Mouse (Mus musculus) neutrophil, adult 5-6 weeks (primary cell): ENCODE data around the gene Slc37a1. TPM values are rescaled to one million over a fixed set of nuclear protein-coding genes. Genes with fewer than 3 reads are reported as not detected.
"Not testable (repeated sequence)": the region's sequence is repeated elsewhere in the genome, so short reads cannot be mapped to it uniquely, and the experiment has no call there.

Experiments used
- ATAC-seq: fragments of 151-379, 151-347 bp; 2 replicates; pipeline ENCODE4 v1.8.0; 2017; ENCODE audit warnings: mild to moderate bottlenecking, moderate TSS enrichment; ENCODE audit not compliant: insufficient number of reproducible peaks, poor library complexity, low FRiP score, severe bottlenecking; ENCODE audit errors: extremely low read depth
- total RNA-seq: library from RNA; stranded (forward); fragments of 200-1000 nt; gene quantifications from 2 replicates; pipeline ENCODE4 v1.2.3, GENCODE M21; 2017

Gene Slc37a1
- total RNA-seq, 1 experiment from 2014 or later, result 19.6 TPM

- ATAC-seq, result no peak
These were observed 20.2 kb upstream of the Slc37a1 start for GRCm38 (mm10) chr17:31266321-31266950.

- no peak for ATAC-seq
These were observed 19.5 kb upstream of the Slc37a1 start for GRCm38 (mm10) chr17:31267138-31267537.

- ATAC-seq, result no peak
These were observed 19.0 kb upstream of the Slc37a1 start for GRCm38 (mm10) chr17:31267603-31268002.

- ATAC-seq, result no peak
These were observed 18.6 kb upstream of the Slc37a1 start for GRCm38 (mm10) chr17:31268016-31268415.

DNA sequence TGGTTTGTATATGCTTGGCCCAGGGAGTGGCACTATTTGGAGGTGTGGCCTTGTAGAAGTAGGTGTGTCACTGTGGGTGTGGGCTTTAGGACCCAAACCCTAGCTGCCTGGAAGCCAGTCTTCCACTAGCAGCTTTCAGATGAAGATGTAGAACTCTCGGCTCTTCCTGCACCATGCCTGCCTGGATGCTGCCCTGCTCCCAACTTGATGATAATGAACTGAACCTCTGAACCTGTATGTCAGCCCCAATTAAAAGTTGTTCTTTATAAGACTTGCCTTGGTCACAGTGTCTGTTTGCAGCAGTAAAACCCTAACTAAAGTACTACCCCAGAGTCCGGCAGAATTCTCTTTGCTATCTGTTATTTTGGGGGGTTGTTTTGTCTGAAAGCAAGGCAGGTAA is 16.8 kb upstream of the Slc37a1 start:
- ATAC-seq, result no peak

DNA sequence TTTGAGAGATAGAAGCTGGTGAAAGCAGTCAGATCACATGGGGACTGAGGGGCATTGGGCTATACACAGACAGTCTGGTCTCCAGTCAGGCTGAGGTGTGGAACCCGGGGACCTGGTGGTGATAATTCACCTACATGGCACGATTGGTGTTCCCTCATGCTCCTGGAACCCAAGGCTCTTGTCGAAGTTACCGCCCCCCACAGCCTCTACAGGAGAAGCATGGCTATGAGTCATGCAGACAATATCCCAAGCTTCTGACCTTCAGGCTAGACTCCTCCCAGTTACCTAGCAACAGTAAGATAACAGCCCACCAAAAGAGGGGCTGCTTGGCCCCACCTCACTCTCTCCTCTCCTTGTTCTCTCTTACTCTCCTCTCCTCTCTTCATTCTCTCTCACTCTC is 16.3 kb upstream of the Slc37a1 start:
- no peak for ATAC-seq

DNA sequence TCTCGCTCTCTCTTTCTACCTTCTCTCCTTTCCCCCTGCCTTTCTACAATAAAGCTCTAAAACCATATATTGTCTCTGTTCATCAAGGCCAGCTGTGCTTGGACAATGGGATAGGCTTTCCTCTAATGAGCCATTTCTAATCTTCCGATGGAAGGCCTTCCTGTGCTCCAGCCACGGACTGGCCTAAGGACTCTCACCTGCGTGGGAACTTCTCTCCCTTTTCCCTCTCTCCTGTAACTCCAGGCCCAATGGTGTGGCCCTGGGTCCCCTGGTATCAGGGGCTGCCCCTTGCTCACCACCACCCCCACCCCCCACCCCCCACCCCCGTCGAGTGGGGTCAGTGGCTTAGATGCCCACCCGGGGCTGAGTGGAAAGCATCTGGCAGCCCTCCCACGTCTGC is 15.9 kb upstream of the Slc37a1 start:
- ATAC-seq, result not testable (repeated sequence)

DNA sequence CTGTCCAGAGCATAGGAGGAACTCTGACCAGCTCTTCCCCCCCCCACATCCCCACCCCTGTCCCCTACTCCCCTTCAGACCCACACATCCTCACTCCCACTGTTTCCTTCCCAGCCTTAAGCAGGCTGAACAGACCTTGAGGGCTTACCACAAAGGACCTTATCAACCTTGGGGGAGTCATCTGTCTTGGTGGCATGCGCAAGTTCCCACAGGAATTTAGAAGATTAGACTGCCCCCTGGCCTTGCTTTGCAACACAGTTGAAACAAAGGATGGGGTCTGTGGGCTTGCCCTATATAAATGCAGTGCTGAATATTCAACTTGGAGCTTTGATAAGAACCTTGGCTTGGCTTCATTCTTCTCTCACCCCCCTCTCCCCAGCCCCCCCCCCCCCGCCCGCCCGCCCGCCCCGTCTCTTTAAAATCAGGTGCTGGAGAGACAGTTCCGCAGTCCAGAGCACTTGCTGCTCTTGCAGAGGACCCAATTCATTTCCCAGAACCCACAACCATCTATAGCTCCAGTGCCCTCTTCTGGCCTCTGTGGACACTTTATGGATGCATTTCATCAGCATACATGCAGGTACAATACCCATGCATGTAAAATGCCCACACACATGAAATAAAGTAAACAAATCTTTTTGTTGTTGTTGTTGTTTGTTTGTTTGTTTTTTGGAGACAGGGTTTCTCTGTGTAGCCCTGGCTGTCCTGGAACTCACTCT is 15.3 kb upstream of the Slc37a1 start:
- ATAC-seq, result no peak

GRCm38 (mm10) chr17:31272416-31273165 is 14.0 kb upstream of the Slc37a1 start:
- ATAC-seq, result no peak

DNA sequence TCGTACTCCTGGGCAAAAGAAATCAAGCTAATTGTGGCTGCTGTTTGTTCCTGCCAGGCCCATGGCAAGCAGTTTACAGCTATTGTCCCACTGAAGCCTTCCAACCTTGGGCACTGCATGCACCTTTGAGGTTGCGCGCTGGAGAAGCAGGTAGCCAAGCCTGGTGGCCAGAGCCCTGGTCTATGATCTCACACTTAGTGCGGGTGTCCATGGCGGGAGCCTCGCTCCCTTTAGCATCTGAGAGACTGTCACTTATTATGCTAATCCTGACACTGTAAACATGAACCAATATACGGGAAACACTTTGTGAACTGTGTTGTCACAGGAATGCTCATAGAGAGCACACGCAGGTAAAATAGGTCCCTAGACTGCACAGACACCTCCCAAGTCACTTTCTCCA is 13.0 kb upstream of the Slc37a1 start:
- no peak for ATAC-seq

DNA sequence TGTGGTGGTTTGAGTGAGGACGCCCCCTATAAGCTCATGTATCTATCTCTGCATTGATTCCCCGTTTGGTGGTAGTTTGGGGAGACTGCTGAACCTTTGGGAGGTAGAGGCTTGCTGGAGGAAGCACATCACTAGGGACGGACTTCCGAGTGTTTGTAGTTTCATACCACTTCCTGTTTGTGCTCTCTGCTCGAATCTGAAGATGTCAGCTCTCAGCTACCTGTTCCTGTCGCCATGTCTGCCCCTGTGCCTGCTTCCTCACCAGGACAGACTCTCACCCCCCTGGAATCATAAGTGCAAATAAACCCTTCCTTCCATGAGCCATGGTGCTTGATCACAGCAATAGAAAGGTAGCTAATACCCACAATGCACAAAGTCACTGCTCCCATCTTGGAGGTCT is 11.4 kb upstream of the Slc37a1 start:
- ATAC-seq, result peak; percentile 29; the same call in 1 of the 2 replicates

DNA sequence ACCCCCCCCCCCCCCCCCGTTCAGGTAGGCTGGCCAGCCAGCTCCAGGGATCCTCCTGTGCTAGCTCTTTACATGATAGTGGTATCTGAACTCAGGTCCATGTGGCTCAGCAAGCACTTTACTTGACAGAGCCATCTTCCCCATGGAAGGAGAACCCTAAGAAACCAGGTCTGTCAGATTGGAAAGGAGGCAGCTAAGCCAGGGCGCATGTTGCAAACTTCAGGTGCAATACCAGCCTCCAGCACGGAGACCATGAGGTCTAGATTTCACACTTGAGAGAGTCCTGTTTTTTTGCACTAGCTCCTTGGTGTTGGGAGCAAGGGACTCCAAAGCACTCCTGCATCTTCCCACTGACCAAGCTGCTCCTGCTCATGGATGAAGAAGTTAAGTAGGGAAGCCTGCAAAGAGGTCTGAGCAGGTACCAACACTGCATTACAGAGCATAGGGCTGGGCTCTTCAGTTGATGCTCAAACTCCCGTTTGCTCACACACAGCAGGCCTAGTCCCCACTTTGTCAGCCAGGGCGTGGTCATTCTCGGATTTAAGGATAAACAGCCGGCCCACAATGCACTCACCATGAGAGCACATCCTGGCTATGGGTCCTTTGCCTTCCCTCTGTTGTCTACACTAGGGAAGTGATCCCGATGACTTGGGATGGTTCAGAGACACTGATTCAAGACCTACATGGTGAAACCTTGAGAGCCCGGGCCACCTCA is 10.2 kb upstream of the Slc37a1 start:
- no peak for ATAC-seq

GRCm38 (mm10) chr17:31276922-31277918 is 9.4 kb upstream of the Slc37a1 start, which contains the start of gene Rsph1:
TSS of gene Rsph1 (minus strand) at chr17:31277383.
- ATAC-seq, result peak; percentile 84

GRCm38 (mm10) chr17:31277931-31278330 is 8.7 kb upstream of the Slc37a1 start:
- ATAC-seq, result no peak

- ATAC-seq, result no peak
These were observed 7.1 kb upstream of the Slc37a1 start for GRCm38 (mm10) chr17:31279541-31279940.

DNA sequence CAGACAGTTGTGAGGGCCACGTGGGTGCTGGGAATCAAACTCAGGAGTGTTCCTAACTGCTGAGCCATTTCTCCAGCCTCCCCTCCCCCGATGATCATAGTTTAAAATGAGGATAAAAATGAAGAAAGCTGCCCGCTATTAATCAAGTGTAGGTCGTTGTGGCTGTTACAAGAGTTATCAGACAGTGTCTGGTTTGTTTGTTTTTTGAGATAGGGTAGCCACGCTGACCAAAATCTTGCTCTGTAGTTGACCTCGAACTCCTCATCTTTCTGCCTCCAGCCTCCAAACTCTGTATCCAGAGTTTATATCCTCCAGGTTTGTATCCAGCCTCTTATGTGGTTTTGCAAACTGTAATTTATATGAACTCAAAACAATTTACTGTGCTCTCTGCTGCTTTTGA is 6.3 kb upstream of the Slc37a1 start:
- ATAC-seq, result no peak

GRCm38 (mm10) chr17:31281830-31282686 is 4.5 kb upstream of the Slc37a1 start:
- ATAC-seq, result no peak
